Mouse (Mus musculus): ENCODE data around the gene Hivep3. TPM values are rescaled to one million over a fixed set of nuclear protein-coding genes. Genes with fewer than 3 reads are reported as not detected.

The Hivep3 gene
- polyA plus RNA-seq, 1 experiment from 2014 or later = 3.2 TPM

DNA sequence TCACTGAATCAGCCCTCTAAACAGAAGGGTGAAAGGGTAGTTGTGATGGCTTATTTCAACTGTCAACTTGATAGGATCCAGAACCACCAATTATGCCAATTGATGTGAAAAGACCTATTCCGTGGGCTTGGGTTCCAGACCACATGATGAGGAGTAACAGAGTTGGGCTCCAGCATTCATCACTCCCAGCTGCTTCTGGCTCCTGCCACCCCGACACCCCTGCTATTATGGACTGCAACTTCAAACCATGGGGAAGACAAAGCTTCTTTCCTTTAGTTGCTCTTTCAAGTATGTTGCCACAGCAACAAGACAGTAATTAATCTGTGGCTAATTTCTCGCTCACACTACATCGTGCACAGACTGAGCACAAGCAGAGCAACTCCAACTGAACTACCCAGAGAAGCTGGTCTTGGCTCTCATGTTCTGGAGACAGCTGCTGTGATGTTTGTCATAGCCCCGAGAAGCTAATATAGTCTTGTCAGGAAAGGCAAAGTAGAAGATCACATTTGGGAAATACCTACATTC is 159.7 kb downstream of the Hivep3 start:
- 61% methylated on average over 5 of the region's 5 CpGs for WGBS
- H3K9me3 ChIP-seq = no peaks in the 10 kb centered on the region
- H3K4me3 ChIP-seq = no peak overlapping the region
- H3K36me3 ChIP-seq = no peaks in the 10 kb centered on the region
- 0 out of 2 replicates have a peak, but pooled peaks cover 4% of the 10 kb centered on the region for H3K4me1 ChIP-seq
- H3K27ac ChIP-seq = no peak overlapping the region
- no peak for DNase-seq (ENCODE audit: low spot score)
- H3K27me3 ChIP-seq (ENCODE audit: insufficient read depth, poor library complexity, severe bottlenecking) = 0 out of 2 replicates have a peak, but pooled peaks cover 7% of the 10 kb centered on the region

DNA sequence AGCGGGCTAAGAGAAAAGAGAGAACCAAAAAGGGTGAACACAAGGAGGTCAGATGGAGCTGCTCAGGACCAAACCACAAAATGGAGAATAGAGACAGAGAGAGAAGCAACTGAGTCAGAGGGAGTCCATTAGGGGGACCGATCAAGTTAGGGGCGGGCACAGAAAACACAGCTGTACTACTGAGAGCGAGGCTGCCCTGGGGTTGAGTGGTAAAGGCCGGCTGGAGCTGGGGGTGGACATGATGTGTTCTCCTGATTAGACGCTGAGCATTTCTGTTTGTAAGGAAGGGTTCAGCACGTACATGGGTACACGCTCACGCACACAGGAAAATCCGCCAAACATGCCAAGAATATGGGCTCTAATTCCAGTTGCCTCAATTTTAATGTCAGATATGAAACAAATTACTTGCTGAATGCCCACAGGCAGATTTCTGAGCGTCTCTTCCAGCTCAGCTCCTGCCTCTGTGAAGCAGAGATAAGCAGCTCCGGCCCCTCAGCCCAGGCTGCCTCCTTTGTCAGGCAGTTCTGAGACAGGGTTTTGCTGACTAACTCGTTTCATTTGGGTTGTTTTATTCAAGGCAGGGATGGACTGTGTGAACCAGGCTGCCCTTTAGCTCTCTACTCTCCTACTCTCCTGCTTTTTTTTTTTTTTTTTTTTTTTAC is 161.3 kb downstream of the Hivep3 start:
- Histone ChIP-seq H3K9me3 (no peaks in the 10 kb centered on the region), H3K4me3 (no peak overlapping the region), H3K27me3 (ENCODE audit: insufficient read depth, poor library complexity, severe bottlenecking) (0 out of 2 replicates have a peak, but pooled peaks cover 7% of the 10 kb centered on the region), H3K27ac (peak overlapping the region; percentile 10; the same call in 1 of the 2 replicates), H3K36me3 (no peaks in the 10 kb centered on the region), H3K4me1 (0 out of 2 replicates have a peak, but pooled peaks cover 4% of the 10 kb centered on the region)
- DNase-seq (ENCODE audit: low spot score) = peak; percentile 88
- 56% methylated on average over 13 of the region's 13 CpGs for WGBS

DNA sequence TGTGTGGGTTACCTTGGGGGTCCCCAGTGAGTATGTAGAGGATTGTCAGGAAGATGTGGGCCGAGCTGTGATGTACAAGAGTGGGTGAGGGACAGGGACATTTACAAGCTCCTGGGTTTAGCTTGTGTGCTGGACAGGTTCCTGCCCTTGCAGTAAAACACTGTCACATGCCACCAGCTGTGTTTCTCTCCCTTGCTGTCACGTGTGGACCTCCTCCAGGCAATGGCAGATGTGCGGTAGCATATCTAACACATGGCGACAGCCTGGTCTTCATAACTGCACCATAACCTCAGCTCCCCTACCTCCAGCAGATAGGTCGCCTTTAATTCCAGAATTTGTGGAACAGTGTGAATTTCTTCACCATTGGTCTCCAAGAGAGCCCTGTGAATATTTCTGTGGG is 161.9 kb downstream of the Hivep3 start:
- H3K4me3 ChIP-seq = no peak overlapping the region
- DNase-seq (ENCODE audit: low spot score) = no peak
- H3K4me1 ChIP-seq = 0 out of 2 replicates have a peak, but pooled peaks cover 4% of the 10 kb centered on the region
- H3K9me3 ChIP-seq = no peaks in the 10 kb centered on the region
- WGBS = 76% methylated on average over 5 of the region's 5 CpGs
- H3K36me3 ChIP-seq = no peaks in the 10 kb centered on the region
- no peak overlapping the region for H3K27ac ChIP-seq
- 0 out of 2 replicates have a peak, but pooled peaks cover 7% of the 10 kb centered on the region for H3K27me3 ChIP-seq (ENCODE audit: insufficient read depth, poor library complexity, severe bottlenecking)

DNA sequence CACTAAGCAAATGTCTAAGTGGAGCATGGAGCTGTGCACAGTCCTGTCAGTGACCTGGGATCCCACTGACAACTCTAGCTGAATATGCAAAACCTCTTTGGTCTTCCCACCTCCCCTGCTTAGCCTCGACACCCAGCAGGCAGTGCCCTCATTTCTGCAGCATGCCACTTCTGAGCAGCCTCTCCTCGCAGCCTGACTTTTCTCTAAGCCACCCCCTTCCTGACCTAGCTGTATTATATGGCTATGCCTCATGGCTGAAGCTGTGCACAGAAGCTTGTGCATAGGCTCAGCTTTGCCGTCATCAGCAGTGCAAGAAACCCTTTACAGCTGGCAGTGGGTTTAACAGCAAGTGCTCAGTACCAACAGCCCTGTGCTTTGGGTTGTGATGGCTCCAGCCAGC is 163.0 kb downstream of the Hivep3 start:
- Histone ChIP-seq H3K4me1 (0 out of 2 replicates have a peak, but pooled peaks cover 4% of the 10 kb centered on the region), H3K27ac (no peak overlapping the region), H3K4me3 (no peak overlapping the region), H3K27me3 (ENCODE audit: insufficient read depth, poor library complexity, severe bottlenecking) (0 out of 2 replicates have a peak, but pooled peaks cover 7% of the 10 kb centered on the region), H3K9me3 (no peaks in the 10 kb centered on the region), H3K36me3 (no peaks in the 10 kb centered on the region)
- DNase-seq (ENCODE audit: low spot score) = no peak
- 58% methylated on average over 3 of the region's 3 CpGs for WGBS

DNA sequence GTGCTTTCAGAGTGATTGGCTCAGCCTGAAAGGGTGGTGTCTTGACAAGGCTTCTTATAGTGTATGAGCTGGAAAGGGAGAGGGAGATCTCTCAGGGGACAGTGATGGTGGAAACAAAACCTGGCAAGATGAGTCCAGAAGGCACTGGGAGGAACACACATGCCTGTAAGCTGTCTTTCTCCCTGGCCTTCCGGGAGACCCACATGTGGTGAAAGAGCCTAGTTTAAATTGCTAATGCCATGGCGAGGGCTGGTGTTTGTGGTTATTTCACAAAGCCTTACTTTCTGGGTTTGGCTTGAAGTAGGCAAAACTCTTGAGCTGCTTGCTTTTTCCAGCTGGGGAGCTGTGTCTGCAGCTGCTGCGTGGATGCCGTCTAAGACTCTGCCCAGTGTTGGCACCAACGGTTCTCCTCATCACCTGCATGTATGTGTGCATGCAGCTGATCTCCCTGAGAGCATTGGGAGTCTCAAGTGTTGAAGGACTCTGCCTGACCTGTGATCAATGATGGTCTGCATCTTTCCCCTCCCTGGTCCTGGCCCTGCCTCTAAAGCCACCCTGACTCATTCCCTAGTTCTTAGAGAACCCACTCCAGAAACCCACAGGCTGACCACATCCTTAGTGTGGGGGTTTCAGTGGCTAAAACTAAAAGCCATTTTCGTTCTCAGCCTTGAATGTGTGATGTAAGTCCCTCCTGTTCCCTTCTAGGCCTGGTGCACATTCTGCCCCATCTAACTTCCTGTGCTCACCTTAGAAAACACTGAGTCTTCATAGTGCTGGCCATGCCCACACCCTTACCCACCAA is 163.7 kb downstream of the Hivep3 start:
- Histone ChIP-seq H3K27me3 (ENCODE audit: insufficient read depth, poor library complexity, severe bottlenecking) (0 out of 2 replicates have a peak, but pooled peaks cover 7% of the 10 kb centered on the region), H3K36me3 (no peaks in the 10 kb centered on the region), H3K27ac (no peak overlapping the region), H3K4me1 (0 out of 2 replicates have a peak, but pooled peaks cover 4% of the 10 kb centered on the region), H3K4me3 (no peak overlapping the region), H3K9me3 (no peaks in the 10 kb centered on the region)
- 70% methylated on average over 6 of the region's 6 CpGs for WGBS
- no peak for DNase-seq (ENCODE audit: low spot score)

DNA sequence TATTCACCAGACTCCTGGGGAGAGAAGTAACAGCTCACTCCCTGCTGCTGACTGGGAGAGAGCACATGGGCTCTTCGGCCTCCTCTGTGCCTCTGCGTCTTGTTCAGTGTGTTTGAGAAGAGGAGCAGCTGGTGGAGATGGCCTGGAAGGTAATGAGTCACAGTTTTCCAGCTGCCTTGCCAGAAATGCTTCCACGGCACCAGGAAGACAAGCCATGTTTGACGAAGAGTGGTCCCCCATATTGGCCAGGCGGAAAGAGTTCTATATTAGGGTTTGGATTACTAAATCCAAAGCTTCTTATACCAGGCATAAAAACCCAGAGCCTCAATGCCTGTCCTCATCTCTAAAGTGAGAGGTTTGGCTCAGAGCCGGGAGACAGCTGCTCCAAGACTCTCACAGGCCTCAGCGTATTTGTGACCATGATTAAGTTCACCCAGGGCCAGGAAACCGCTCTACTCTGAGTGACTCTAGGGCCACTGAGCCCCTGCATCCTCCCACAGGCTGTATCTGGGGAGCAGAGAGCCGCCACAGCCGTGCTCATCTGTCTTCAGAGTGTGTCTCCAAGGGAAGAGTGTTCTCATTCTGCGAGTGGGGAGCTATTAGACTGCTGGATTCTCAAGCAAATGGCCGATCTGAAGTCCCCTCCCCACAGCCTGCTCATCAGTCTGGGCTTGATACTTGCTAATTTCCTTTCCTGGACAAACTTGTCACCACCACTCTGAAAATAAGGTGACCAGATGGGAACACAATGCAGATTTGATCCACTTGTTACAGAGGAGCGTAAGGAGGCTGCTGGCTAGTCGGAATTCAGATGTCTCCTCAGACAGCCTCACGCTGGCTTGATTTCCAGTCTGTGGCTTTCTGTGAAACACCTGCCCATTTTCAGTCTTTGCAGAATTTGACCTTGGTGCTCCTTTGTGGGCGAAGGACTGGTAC is 168.2 kb downstream of the Hivep3 start:
- H3K27me3 ChIP-seq (ENCODE audit: insufficient read depth, poor library complexity, severe bottlenecking) = 0 out of 2 replicates have a peak, but pooled peaks cover 2% of the 10 kb centered on the region
- no peaks in the 10 kb centered on the region for H3K36me3 ChIP-seq
- no peak overlapping the region for H3K27ac ChIP-seq
- no peaks in the 10 kb centered on the region for H3K4me1 ChIP-seq
- no peak overlapping the region for H3K4me3 ChIP-seq
- no peak for DNase-seq (ENCODE audit: low spot score)
- 72% methylated on average over 16 of the region's 16 CpGs for WGBS
- H3K9me3 ChIP-seq = no peaks in the 10 kb centered on the region

DNA sequence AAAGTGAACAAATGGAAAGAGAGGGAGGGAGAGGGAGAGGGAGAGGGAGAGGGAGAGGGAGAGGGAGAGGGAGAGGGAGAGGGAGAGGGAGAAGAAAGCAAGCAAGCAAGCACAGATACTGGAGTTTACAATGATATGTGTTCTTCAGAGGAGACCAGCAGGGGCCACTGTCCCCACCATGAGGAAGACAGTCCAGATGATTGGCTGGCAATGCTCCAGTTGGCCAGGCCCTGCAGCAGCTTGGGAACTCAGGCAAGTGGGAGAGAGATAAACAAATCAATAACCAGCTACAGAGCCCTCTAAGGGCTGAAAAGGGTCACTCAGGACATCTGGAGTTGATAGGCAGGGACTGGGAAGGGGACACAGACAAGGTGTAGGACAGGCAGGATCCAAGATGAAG is 169.7 kb downstream of the Hivep3 start:
- DNase-seq (ENCODE audit: low spot score) = no peak
- H3K4me3 ChIP-seq = no peak overlapping the region
- no peaks in the 10 kb centered on the region for H3K36me3 ChIP-seq
- H3K9me3 ChIP-seq = no peaks in the 10 kb centered on the region
- H3K27me3 ChIP-seq (ENCODE audit: insufficient read depth, poor library complexity, severe bottlenecking) = no peaks in the 10 kb centered on the region
- H3K27ac ChIP-seq = no peak overlapping the region
- H3K4me1 ChIP-seq = no peaks in the 10 kb centered on the region

DNA sequence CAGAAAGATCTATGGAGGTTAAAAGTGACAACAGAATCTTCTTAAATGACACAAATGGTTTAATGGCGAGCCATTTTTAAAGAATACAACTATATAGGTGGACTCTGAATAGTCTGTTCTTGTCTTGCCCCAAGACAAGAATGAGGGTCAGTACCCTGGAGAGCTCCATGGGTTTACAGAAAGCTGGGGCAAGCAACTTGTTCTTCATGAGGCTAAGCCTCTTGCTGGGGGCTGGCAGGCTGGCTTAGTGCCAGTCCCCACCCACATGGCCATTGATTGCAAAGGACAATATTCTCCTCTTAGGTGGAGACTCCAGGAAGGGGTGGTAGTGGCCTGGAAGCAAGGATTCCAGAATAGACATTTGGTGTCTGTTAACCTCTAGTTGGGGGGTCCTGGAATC is 170.2 kb downstream of the Hivep3 start:
- 20% methylated on average over 1 of the region's 1 CpGs for WGBS
- no peak overlapping the region for H3K4me3 ChIP-seq
- no peaks in the 10 kb centered on the region for H3K9me3 ChIP-seq
- H3K27ac ChIP-seq = no peak overlapping the region
- H3K27me3 ChIP-seq (ENCODE audit: insufficient read depth, poor library complexity, severe bottlenecking) = no peaks in the 10 kb centered on the region
- no peaks in the 10 kb centered on the region for H3K4me1 ChIP-seq
- H3K36me3 ChIP-seq = no peaks in the 10 kb centered on the region
- DNase-seq (ENCODE audit: low spot score) = no peak

DNA sequence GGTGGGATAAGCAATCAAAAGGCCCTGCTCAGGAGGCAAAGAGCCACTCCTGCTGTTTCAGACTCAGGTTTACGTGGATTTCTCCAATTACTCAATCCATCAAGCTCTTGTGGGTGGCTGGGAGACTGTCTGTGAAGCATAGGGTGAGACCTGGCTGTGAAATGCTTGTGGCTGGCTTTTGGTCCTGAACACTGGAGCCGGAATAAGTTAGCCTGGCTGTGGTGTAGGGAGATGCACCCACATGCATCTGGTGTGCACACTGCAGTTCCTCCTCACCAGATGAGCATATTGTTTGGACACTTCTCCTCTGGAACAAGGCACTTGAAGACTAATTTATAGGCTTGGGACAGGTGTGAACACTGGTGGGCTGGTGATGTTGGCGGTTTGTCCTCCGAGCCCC is 170.7 kb downstream of the Hivep3 start:
- no peaks in the 10 kb centered on the region for H3K27me3 ChIP-seq (ENCODE audit: insufficient read depth, poor library complexity, severe bottlenecking)
- H3K27ac ChIP-seq = no peak overlapping the region

DNA sequence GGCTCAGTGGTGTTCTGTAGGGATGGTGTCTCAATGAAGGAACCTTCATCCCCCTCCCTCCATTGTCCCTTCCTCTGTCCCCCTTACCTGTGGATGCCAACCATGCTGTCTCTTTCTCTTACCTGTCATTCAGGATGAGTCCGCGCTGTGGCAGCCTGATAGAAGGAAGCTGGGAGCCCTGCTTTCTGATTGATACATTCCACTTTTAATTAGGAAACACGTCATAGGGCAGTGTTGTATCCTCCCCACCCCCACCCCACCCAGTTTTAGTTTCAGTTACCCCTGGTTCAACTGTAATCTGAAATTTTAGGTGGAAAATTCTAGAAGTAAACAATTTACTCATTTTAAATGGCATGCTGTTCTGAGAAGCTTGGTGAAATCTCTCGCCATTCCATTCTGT is 173.5 kb downstream of the Hivep3 start:
- no peak overlapping the region for H3K27ac ChIP-seq
- H3K9me3 ChIP-seq = no peaks in the 10 kb centered on the region
- 82% methylated on average over 4 of the region's 4 CpGs for WGBS
- peaks cover 6% of the 10 kb centered on the region; the same call in 1 of the 2 replicates for H3K4me1 ChIP-seq
- no peaks in the 10 kb centered on the region for H3K36me3 ChIP-seq
- H3K4me3 ChIP-seq = no peak overlapping the region
- H3K27me3 ChIP-seq (ENCODE audit: insufficient read depth, poor library complexity, severe bottlenecking) = no peaks in the 10 kb centered on the region
- DNase-seq (ENCODE audit: low spot score) = no peak

More for the DNA sequence above, 170.7 kb downstream of the Hivep3 start:
- H3K4me3 ChIP-seq = no peak overlapping the region
- no peaks in the 10 kb centered on the region for H3K9me3 ChIP-seq
- H3K4me1 ChIP-seq = no peaks in the 10 kb centered on the region
- 88% methylated on average over 4 of the region's 4 CpGs for WGBS
- H3K36me3 ChIP-seq = no peaks in the 10 kb centered on the region
- no peak for DNase-seq (ENCODE audit: low spot score)

DNA sequence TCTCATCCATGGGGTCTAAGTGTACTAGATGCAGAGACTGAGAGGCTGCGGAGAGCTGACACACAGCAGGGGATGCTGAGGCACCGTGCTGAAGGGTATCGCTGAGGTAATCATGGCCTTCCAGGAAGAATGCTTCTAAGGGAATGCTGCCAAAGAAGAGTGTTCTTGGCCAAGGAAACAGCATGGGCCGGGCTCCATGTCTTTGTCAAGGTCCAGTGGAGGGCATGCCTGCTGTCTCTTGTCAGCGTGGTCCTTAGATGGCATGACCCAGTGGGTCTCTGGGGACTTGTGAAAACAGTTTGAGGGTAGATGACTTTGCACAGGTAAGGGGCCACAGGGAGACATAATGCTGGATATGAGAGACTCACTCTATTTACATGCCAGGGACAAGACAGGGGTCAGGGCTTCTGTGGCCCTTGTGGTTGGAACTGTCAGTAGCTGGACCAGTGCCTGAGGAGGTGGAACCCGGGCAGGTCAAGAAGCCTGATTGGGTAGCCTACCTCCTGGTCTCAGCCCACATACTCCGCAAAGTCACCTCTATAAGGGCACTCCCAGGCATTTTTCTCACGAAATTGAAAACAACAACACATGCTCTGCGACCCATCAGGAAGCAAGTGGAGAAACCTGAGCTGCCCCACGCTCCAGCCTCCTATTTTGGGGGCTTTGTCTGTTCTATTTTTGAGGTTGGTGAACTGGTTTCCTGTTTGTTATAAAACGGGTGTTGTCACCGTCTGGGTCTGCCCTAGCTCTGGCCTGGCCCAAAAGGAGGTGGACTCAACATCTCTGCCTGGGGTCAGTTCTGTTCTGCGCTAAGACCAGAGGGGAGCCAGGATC is 177.7 kb downstream of the Hivep3 start:
- no peaks in the 10 kb centered on the region for H3K27me3 ChIP-seq (ENCODE audit: insufficient read depth, poor library complexity, severe bottlenecking)
- H3K4me1 ChIP-seq = peaks cover 6% of the 10 kb centered on the region; the same call in 1 of the 2 replicates
- no peak overlapping the region for H3K27ac ChIP-seq
- no peak for DNase-seq (ENCODE audit: low spot score)
- no peaks in the 10 kb centered on the region for H3K9me3 ChIP-seq
- H3K36me3 ChIP-seq = no peaks in the 10 kb centered on the region
- WGBS = 65% methylated on average over 13 of the region's 13 CpGs
- no peak overlapping the region for H3K4me3 ChIP-seq
